In the genomic region with DNA sequence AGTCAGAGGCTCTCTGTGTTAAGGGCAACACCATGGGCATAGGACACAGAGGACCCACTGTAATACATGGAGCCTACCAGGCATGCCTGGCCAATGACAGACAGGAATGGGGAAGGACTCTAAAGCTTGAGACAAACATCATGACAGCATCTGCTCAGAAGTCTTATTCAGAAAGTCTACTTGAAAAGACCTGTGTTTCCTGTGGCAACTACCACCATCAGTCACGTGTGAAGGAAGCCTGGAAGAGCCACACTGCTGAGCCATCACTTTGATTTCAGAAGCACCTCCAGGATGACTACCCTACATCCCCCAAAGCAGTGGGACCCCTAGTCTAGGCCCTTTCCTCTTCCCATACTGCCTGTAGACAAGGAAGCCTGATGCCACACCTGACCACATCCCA, we compare ENCODE assay signal across 21 mouse cellular contexts. TPM values are rescaled to one million over a fixed set of nuclear protein-coding genes. Genes with fewer than 3 reads are reported as not detected.
A peak's percentile ranks its signal among the peaks of the same experiment; 100 is the strongest.
DNase-seq lines count a peak whose midpoint lies in the region; ATAC-seq and TF ChIP-seq lines count a peak whose summit lies in the region.
"Had no signal": no experiment of that assay in that cellular context is flagged by ENCODE, and none has a peak within 500 bp of the region (broad histone marks: within the 10 kb centered on the region; RNA-seq: fewer than 3 reads in every experiment).

No protein-coding gene starts in this region.

- ATAC-seq in midbrain, postnatal 0 days (ENCODE audit: low FRiP score) = no peak
- ATAC-seq: forebrain, embryonic 15.5 days; Patski had no signal

- no peak for DNase-seq in midbrain, embryonic 10.5 days (ENCODE audit: low spot score)
- DNase-seq in midbrain, postnatal 0 days (ENCODE audit: low spot score) = no peak
- peak; percentile 66 for DNase-seq in CD4-positive helper T cell, adult 2 months (ENCODE audit: low read depth, low spot score)
- peak; percentile 52 for DNase-seq in CD4-positive, CD25-positive, alpha-beta regulatory T cell, adult 2 months (ENCODE audit: low read depth, low spot score)
- no peak for DNase-seq in ovary, postnatal 36 days (ENCODE audit: low spot score)
- no peak for DNase-seq in adrenal gland, adult 2 months
- no peak for DNase-seq in right cerebral cortex, postnatal 14 days
- DNase-seq: adrenal gland, postnatal 10 days; cerebellum, adult 11 months; cerebellum, adult 9-11 months; cerebellum, postnatal 36 days; gastrocnemius, postnatal 36 days; heart, adult 18-20 months; heart, postnatal 14 days had no signal

- no peaks in the 10 kb centered on the region for H3K27me3 ChIP-seq in midbrain, embryonic 10.5 days (ENCODE audit: low read depth, poor library complexity, severe bottlenecking)
- H3K27me3 ChIP-seq in midbrain, postnatal 0 days (ENCODE audit: insufficient read depth, low read length) = no peaks in the 10 kb centered on the region
- H3K27me3 ChIP-seq: embryonic facial prominence, embryonic 15.5 days; forebrain, embryonic 15.5 days; heart, embryonic 15.5 days; hindbrain, embryonic 15.5 days; Patski had no signal

- H3K9me3 ChIP-seq in midbrain, embryonic 10.5 days (replicated peaks) = no peaks in the 10 kb centered on the region; the same call in 1 of the 2 replicates
- no peaks in the 10 kb centered on the region for H3K9me3 ChIP-seq in midbrain, postnatal 0 days (ENCODE audit: low read length)
- H3K9me3 ChIP-seq: embryonic facial prominence, embryonic 15.5 days; forebrain, embryonic 15.5 days; heart, embryonic 15.5 days; hindbrain, embryonic 15.5 days had no signal

- 50% methylated on average over 1 of the region's 1 CpGs for WGBS in midbrain, embryonic 10.5 days
- WGBS in midbrain, postnatal 0 days = 50% methylated on average over 1 of the region's 1 CpGs

- H3K9ac ChIP-seq in midbrain, postnatal 0 days (replicated peaks; ENCODE audit: low read length, poor library complexity, severe bottlenecking) = no peak overlapping the region
- H3K9ac ChIP-seq: embryonic facial prominence, embryonic 15.5 days; forebrain, embryonic 15.5 days; heart, embryonic 15.5 days; hindbrain, embryonic 15.5 days had no signal

- H3K4me2 ChIP-seq in midbrain, postnatal 0 days (ENCODE audit: low read depth, low read length, poor library complexity, severe bottlenecking) = no peak overlapping the region
- H3K4me2 ChIP-seq: embryonic facial prominence, embryonic 15.5 days; forebrain, embryonic 15.5 days; heart, embryonic 11.5 days; heart, embryonic 15.5 days; hindbrain, embryonic 15.5 days had no signal

- H3K27ac ChIP-seq in midbrain, embryonic 10.5 days (replicated peaks) = peak overlapping the region; percentile 78
- H3K27ac ChIP-seq in midbrain, postnatal 0 days (ENCODE audit: low read depth, low read length) = no peak overlapping the region
- peak overlapping the region; percentile 36 for H3K27ac ChIP-seq in cortical plate, adult 2 months (ENCODE audit: insufficient read depth, low read length)
- H3K27ac ChIP-seq: embryonic facial prominence, embryonic 15.5 days; forebrain, embryonic 15.5 days; heart, embryonic 15.5 days; hindbrain, embryonic 15.5 days had no signal

- no peak for TF ChIP-seq CTCF in midbrain, postnatal 0 days (IDR thresholded peaks at IDR 0.05)
- TF ChIP-seq CTCF in cortical plate, adult 2 months (IDR thresholded peaks at IDR 0.05; ENCODE audit: extremely low read depth, insufficient read depth, low read length) = no peak

- H3K4me1 ChIP-seq in midbrain, embryonic 10.5 days = peaks cover 12% of the 10 kb centered on the region
- no peaks in the 10 kb centered on the region for H3K4me1 ChIP-seq in midbrain, postnatal 0 days (ENCODE audit: insufficient read depth, low read length)
- H3K4me1 ChIP-seq in cortical plate, adult 2 months (ENCODE audit: control insufficient read depth, insufficient read depth, low read length) = peaks cover 17% of the 10 kb centered on the region
- H3K4me1 ChIP-seq: embryonic facial prominence, embryonic 15.5 days; heart, embryonic 15.5 days had no signal

- H3K4me3 ChIP-seq in midbrain, embryonic 10.5 days = no peak overlapping the region
- no peak overlapping the region for H3K4me3 ChIP-seq in midbrain, postnatal 0 days (ENCODE audit: low read depth, low read length)
- no peak overlapping the region for H3K4me3 ChIP-seq in cortical plate, adult 2 months (ENCODE audit: insufficient read depth, low read length)
- H3K4me3 ChIP-seq: embryonic facial prominence, embryonic 15.5 days; forebrain, embryonic 15.5 days; heart, embryonic 15.5 days; hindbrain, embryonic 15.5 days had no signal

- H3K36me3 ChIP-seq in midbrain, embryonic 10.5 days = peaks cover 11% of the 10 kb centered on the region
- no peaks in the 10 kb centered on the region for H3K36me3 ChIP-seq in midbrain, postnatal 0 days (ENCODE audit: insufficient read depth, low read length)
- H3K36me3 ChIP-seq: embryonic facial prominence, embryonic 15.5 days; forebrain, embryonic 15.5 days; heart, embryonic 15.5 days; hindbrain, embryonic 15.5 days had no signal

- no peak for TF ChIP-seq POLR2A in cortical plate, adult 2 months (IDR thresholded peaks at IDR 0.05; ENCODE audit: extremely low read depth, insufficient read depth, low read length)

RNA-seq across cellular contexts. Expression of a gene that starts 39.7 kb away (rescaled TPM):
- polyA plus RNA-seq in midbrain, embryonic 10.5 days (2016; fragmentation: Nextera tagmentation; extraction: Ambion mirVana) = 1.1 and 1.7 TPM in 2 replicates
- total RNA-seq in midbrain, postnatal 0 days (2014; rRNA removed) = 59.4 and 60.6 TPM in 2 replicates
- 6.1 and 7.7 TPM in 2 replicates for polyA plus RNA-seq in midbrain, postnatal 0 days (2015; fragmentation: Nextera tagmentation; extraction: Ambion mirVana)
- 105 and 106 TPM in 2 replicates for polyA plus RNA-seq in cortical plate, adult 2 months (2012; rRNA removed)
- 1 to 10 TPM; 5.0 to 5.2 TPM for total RNA-seq in adrenal gland, adult 2 months (2021)
- 4.1 and 4.3 TPM in 2 replicates for polyA plus RNA-seq in adrenal gland, adult 2 months (2012; rRNA removed)

RNA-seq across cellular contexts. Expression of a gene that starts 56.1 kb away (rescaled TPM):
- 71.2 and 80.2 TPM in 2 replicates for polyA plus RNA-seq in midbrain, embryonic 10.5 days (2016; fragmentation: Nextera tagmentation; extraction: Ambion mirVana)
- total RNA-seq in midbrain, postnatal 0 days (2014; rRNA removed) = 32.3 and 45.1 TPM in 2 replicates
- polyA plus RNA-seq in midbrain, postnatal 0 days (2015; fragmentation: Nextera tagmentation; extraction: Ambion mirVana) = 38.3 and 42.7 TPM in 2 replicates
- 26.1 TPM in 2 replicates for polyA plus RNA-seq in cortical plate, adult 2 months (2012; rRNA removed)
- total RNA-seq in adrenal gland, adult 2 months (2021) = 10 to 100 TPM; 90.2 to 91.6 TPM
- 96.2 and 121 TPM in 2 replicates for polyA plus RNA-seq in adrenal gland, adult 2 months (2012; rRNA removed)

Comparison
In these comparisons a context has a peak if more than half of its experiments do, and no peak if none do; other contexts are left out.
1. DNase-seq: peak in CD4-positive helper T cell, adult 2 months (single experiment) and CD4-positive, CD25-positive, alpha-beta regulatory T cell, adult 2 months (single experiment); none in midbrain, embryonic 10.5 days (single experiment), midbrain, postnatal 0 days (single experiment), ovary, postnatal 36 days (single experiment), adrenal gland, adult 2 months (single experiment) and right cerebral cortex, postnatal 14 days (single experiment).
2. RNA of a gene that starts 39.7 kb away (polyA plus RNA-seq): 105 to 106 TPM in cortical plate, adult 2 months; 6.1 to 7.7 TPM in midbrain, postnatal 0 days, 4.1 to 4.3 TPM in adrenal gland, adult 2 months and 1.1 to 1.7 TPM in midbrain, embryonic 10.5 days; every median in the first group is over 10 times any median in the second.